Mouse (Mus musculus) liver, embryonic 12.5 days (tissue): ENCODE data around the gene Usp53. TPM values are rescaled to one million over a fixed set of nuclear protein-coding genes. Genes with fewer than 3 reads are reported as not detected.

Experiments
- ATAC-seq: fragments of 200-750 bp; cut with Nextera tagmentation; 2 replicates; pipeline ENCODE4 v1.8.0; 2017; ENCODE audit warnings: moderate number of reproducible peaks, mild to moderate bottlenecking, moderate library complexity
- H3K27ac ChIP-seq: fragments of 300-500 bp; sonication (generic); 2 replicates; pipeline ENCODE4 v1.5.1; 2016; ENCODE audit warnings: mild to moderate bottlenecking
- H3K27me3 ChIP-seq: fragments of 300-500 bp; sonication (generic); replicated peaks from 2 replicates; pipeline ENCODE4 v1.6.1; 2016; ENCODE audit warnings: mild to moderate bottlenecking, moderate library complexity
- H3K36me3 ChIP-seq: fragments of 300-500 bp; sonication (generic); 2 replicates; pipeline ENCODE4 v1.6.1; 2016; ENCODE audit warnings: mild to moderate bottlenecking, moderate library complexity
- H3K4me1 ChIP-seq: fragments of 300-500 bp; sonication (generic); 2 replicates; pipeline ENCODE4 v1.6.1; 2016
- H3K4me2 ChIP-seq: fragments of 300-500 bp; sonication (generic); 2 replicates; pipeline ENCODE4 v1.6.1; 2016; ENCODE audit warnings: mild to moderate bottlenecking, moderate library complexity
- H3K4me3 ChIP-seq: fragments of 300-500 bp; sonication (generic); 2 replicates; pipeline ENCODE4 v1.5.1; 2016; ENCODE audit warnings: mild to moderate bottlenecking, moderate library complexity
- H3K9ac ChIP-seq: fragments of 300-500 bp; sonication (generic); 2 replicates; pipeline ENCODE4 v1.6.1; 2016; ENCODE audit warnings: mild to moderate bottlenecking, moderate library complexity
- H3K9me3 ChIP-seq: fragments of 300-500 bp; sonication (generic); replicated peaks from 2 replicates; pipeline ENCODE4 v1.6.1; 2016; ENCODE audit warnings: mild to moderate bottlenecking, moderate library complexity
- WGBS: fragments of 180-500 bp; shearing (Covaris S2); methylation state at CpG from one replicate; pipeline ENCODE4 v1.1.7; 2016; ENCODE audit not compliant: insufficient replicate concordance; 5-methylcytosine and 5-hydroxymethylcytosine counted together
- microRNA-seq: library from miRNA; unstranded; fragments of <30 nt; microRNA quantifications from one replicate; pipeline ENCODE4, GENCODE M21; 2017
- polyA plus RNA-seq: library from polyadenylated mRNA; unstranded; fragments of >200 nt; fragmentation: Nextera tagmentation; extraction: Ambion mirVana; gene quantifications from 2 replicates; pipeline ENCODE4 v1.2.1, GENCODE M21; 2016

Gene Usp53
- polyA plus RNA-seq, 1 experiment from 2014 or later = 2.9 TPM

DNA sequence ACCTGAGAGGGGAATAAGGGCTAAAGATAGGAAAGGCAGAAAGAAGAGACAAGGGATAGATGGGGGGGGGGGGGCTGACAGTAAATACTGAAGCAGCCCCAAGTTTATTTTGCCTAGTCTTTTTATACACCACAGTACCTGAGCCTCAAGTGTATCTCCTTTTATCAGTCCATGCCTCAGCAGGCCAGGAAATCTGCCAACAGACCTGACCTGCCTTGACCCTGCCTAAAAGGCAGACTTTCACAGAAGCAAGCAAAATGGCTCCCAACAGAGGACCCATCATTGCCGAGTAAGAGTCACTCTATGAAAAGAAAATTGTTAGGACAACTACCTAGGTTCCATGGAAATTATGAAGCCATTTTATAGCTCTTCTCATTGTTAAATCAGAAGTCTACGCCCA is 76.5 kb downstream of the Usp53 start:
- Histone ChIP-seq H3K4me2 (no peak overlapping the region), H3K4me3 (no peak overlapping the region), H3K27ac (no peak overlapping the region), H3K27me3 (no peaks in the 10 kb centered on the region), H3K4me1 (no peaks in the 10 kb centered on the region), H3K9ac (no peak overlapping the region), H3K9me3 (no peaks in the 10 kb centered on the region), H3K36me3 (no peaks in the 10 kb centered on the region)
- 61% methylated on average over 2 of the region's 2 CpGs for WGBS
- ATAC-seq = no peak

DNA sequence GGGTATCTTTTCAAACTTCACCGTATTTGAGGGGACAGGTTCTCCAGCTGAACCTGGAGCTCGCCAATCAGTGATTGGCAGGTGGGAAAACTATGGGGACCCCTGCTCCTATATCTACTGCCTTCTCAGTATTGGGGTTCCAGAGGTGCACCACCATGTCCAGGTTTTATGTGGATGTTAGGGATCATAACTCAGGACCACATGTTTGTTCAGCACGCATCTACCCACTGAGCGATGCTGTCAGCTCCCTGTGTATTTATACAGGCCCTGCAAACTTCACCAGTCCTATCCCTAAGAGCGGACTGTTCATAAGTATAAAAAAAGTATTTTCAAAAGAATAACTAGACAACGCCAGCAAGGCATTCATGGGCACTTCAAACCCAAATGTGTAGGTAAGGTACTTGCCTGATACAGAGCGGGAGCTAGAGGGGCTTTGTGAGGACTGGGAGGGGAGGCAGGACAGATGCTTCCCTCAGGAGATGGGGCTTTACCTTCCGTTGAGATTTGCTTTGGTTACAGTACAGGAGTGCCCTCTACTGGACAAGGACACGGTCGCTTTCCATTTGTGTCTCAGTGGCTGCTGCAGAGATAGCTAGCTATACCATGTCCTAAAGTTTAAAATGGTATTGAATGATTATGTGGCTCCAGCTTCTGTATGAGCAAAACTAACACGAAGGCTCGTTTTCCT is 80.4 kb downstream of the Usp53 start:
- 34% methylated on average over 12 of the region's 12 CpGs for WGBS
- H3K36me3 ChIP-seq = no peaks in the 10 kb centered on the region
- ATAC-seq = no peak
- H3K27me3 ChIP-seq = no peaks in the 10 kb centered on the region
- H3K4me2 ChIP-seq = no peak overlapping the region
- H3K27ac ChIP-seq = no peak overlapping the region
- H3K9me3 ChIP-seq = no peaks in the 10 kb centered on the region
- no peak overlapping the region for H3K4me3 ChIP-seq
- no peaks in the 10 kb centered on the region for H3K4me1 ChIP-seq
- H3K9ac ChIP-seq = no peak overlapping the region

DNA sequence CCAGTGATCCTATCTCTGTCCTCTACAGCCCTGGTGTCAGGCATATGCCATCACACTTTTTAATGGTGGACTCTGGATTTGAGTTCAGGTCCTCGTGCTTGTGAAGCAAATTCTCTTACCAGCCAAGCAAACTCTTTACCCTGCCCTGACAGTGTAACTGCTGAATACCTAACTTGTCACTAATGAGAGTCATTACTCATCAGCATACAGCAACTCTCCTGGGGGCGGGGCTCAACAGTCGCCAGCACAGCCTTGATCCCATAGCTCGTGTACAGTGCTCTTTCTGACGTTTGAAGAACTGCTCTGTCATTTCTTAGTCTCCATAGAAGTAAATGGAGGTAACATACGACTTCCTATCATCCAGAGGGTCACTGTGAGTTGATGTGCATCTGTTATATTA is 86.1 kb downstream of the Usp53 start:
- Histone ChIP-seq H3K4me1 (no peaks in the 10 kb centered on the region), H3K36me3 (no peaks in the 10 kb centered on the region), H3K27ac (no peak overlapping the region), H3K27me3 (no peaks in the 10 kb centered on the region), H3K4me2 (no peak overlapping the region), H3K9ac (no peak overlapping the region), H3K9me3 (no peaks in the 10 kb centered on the region), H3K4me3 (no peak overlapping the region)
- 45% methylated on average over 6 of the region's 6 CpGs for WGBS
- ATAC-seq = 0 out of 2 replicates have a peak, but pooled peaks have one; percentile 27

DNA sequence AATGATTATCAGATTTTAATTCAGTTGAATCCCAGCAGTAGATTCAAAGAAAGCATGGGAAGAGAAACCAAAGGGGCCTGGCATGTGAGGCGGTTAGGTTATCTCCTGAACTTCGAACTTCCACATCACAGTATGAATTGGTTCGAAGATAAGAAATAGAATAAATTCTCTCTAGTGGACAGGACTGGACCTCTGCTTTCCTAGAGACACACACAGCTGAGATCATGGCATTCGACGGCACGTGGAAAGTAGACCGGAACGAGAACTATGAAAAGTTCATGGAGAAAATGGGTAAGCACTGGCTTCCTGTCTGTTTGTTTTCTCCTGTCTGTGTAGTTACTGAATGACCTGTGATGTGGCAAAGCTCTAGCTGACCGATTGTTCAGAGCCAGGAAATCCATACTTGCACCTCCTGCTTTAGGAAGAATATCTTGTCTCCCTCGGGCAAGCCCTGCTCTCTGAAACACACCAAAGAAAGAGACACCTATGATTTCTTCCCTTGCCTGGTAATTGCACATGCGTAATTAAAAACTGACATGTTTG is 89.0 kb downstream of the Usp53 start:
- 62% methylated on average over 11 of the region's 11 CpGs for WGBS
- no peaks in the 10 kb centered on the region for H3K4me1 ChIP-seq
- H3K4me3 ChIP-seq = no peak overlapping the region
- H3K27ac ChIP-seq = no peak overlapping the region
- H3K9me3 ChIP-seq = no peaks in the 10 kb centered on the region
- no peaks in the 10 kb centered on the region for H3K27me3 ChIP-seq
- H3K4me2 ChIP-seq = no peak overlapping the region
- H3K9ac ChIP-seq = no peak overlapping the region
- H3K36me3 ChIP-seq = no peaks in the 10 kb centered on the region
- no peak for ATAC-seq

DNA sequence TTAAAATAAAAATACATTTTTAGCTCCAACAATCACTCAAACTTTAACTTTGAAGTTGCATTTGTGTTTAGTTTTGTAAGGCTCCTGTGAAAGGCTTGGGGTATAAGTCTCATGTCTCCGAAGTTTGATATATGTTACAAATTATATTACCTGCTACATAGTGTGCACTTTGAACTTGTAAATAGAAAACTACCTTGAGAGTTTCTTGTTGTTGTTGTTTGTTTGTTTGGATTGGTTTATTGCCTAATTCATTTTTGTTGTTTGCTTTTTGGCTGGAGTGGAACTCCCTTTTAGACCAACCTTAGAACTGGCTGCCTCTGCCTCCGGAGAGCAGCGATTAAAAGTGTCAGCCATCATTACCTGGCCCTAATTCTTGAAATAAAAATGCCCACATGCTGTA is 89.5 kb downstream of the Usp53 start, which contains the start of gene Fabp2:
Fabp2 (plus strand) TSS at position 301 of the 400 bp plus-strand sequence.
- Histone ChIP-seq H3K27me3 (no peaks in the 10 kb centered on the region), H3K4me3 (no peak within 1 kb of the TSS), H3K4me2 (no peak within 1 kb of the TSS), H3K9me3 (no peaks in the 10 kb centered on the region), H3K9ac (no peak within 1 kb of the TSS), H3K4me1 (no peaks in the 10 kb centered on the region), H3K27ac (no peak within 1 kb of the TSS), H3K36me3 (no peaks in the 10 kb centered on the region)
- WGBS = 86% methylated on average over 3 of the region's 3 CpGs
- no peak for ATAC-seq

DNA sequence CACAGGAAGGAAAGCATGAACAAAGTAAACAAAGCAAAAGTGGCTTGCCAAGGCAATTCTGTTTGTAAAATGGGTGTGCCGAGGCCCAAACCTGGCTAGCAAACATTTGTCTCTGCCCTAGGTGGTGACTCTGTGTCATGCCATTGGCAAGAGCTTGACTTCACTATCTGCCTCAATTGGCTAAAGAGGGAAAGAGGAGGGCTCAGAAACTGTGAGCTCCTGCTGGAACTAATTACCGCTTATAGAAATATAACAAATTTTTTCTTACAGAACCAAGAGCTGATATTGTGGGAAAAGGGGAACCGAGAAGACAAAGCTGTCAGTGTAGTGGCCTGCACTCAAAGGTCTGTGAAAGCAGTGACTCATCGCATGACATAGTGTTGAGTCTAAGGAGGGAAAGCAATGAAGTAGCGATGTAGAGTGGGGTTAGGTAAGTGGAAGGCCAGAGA is 95.9 kb downstream of the Usp53 start:
- Histone ChIP-seq H3K27me3 (no peaks in the 10 kb centered on the region), H3K9ac (no peak overlapping the region), H3K36me3 (no peaks in the 10 kb centered on the region), H3K4me1 (no peaks in the 10 kb centered on the region; the same call in 1 of the 2 replicates), H3K27ac (no peak overlapping the region), H3K4me2 (no peak overlapping the region), H3K4me3 (no peak overlapping the region), H3K9me3 (no peaks in the 10 kb centered on the region)
- WGBS = 65% methylated on average over 5 of the region's 5 CpGs
- ATAC-seq = no peak

DNA sequence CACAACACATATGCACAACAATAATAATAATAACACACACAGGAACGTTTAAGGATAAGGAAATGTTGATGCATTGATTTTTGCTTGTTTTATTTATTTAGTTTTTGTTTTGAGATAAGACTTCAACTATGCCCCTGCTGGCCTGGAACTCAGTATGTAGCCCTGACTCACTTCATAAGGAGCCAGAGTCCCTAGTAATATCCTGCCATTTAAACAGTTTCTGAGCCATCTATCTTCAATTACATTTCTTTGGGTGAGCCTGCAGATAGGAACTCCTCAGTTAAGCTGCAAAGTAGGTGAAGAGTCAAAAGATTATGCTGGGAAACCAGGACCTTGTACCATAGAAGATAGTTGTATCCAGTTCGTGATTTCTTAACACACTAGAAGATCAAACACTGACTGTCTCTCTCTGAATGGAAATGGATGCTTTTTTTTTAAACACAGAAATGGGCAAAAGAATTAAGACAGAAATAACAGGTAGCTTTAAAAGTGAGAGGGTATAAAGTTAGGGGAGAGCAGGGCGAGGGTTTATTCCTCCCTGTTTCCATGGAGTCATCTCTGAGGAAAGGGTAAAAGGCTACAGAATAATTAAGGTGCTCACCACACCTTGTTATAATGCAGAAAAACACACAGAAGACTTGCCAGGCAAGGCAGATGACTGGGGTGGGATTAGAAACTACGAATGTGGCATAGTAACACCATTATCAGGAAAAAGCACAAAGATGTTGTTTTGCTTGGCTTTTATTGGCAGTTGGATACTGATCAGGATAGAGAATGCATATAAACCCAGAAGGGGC is 96.6 kb downstream of the Usp53 start:
- WGBS = 61% methylated on average over 4 of the region's 4 CpGs
- H3K9ac ChIP-seq = no peak overlapping the region
- no peaks in the 10 kb centered on the region for H3K36me3 ChIP-seq
- H3K27ac ChIP-seq = no peak overlapping the region
- no peaks in the 10 kb centered on the region for H3K9me3 ChIP-seq
- no peak overlapping the region for H3K4me3 ChIP-seq
- H3K4me1 ChIP-seq = no peaks in the 10 kb centered on the region; the same call in 1 of the 2 replicates
- no peak overlapping the region for H3K4me2 ChIP-seq
- ATAC-seq = no peak
- no peaks in the 10 kb centered on the region for H3K27me3 ChIP-seq

Small RNA genes lying within 50 kb of the gene (microRNA-seq; reads per million reads assigned to microRNA genes)
- gene Gm22066 = not detected

Other genes with a start within 250 kb of the Usp53 start
- gene Fabp2, start 89.4 kb downstream of the Usp53 start, polyA plus RNA-seq = 5.9 and 6.2 TPM in 2 replicates
- not detected in 2 replicates for gene Gm10959, start 65.2 kb downstream of the Usp53 start, polyA plus RNA-seq
- 129 and 134 TPM in 2 replicates for gene 1810037I17Rik, start 60.3 kb downstream of the Usp53 start, polyA plus RNA-seq
- 0.15 and 0.28 TPM in 2 replicates for gene Myoz2, start 50.5 kb upstream of the Usp53 start, polyA plus RNA-seq